8 mouse cellular contexts compared by ENCODE assay signal in the genomic region with DNA sequence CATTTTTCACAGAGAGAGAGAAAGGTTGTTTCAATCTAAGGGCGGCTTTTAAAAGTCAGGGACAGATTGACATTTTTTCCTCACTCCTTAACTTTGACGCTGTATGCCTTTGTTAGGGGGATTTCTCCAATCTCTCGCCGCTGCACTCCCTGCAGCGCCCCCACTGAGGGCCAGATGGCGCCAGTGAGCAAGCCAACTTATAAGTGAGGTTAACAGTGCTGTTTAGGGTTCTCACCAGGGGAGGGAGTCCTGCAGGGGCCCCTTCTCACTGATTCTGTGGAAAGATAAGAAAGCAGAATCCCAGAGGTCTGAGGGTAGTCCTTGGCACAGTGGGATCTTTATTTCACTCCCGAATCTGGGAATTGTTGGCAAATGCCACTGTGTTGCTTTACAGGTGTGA.
DNase-seq lines count a peak whose midpoint lies in the region; ATAC-seq and TF ChIP-seq lines count a peak whose summit lies in the region.

No protein-coding gene starts in this region.

- no peaks in the 10 kb centered on the region for H3K79me2 ChIP-seq in liver, adult 2 months (ENCODE audit: control insufficient read depth, insufficient read depth, low read length)

- H3K9me3 ChIP-seq in kidney, embryonic 14.5 days (ENCODE audit: control insufficient read depth, low read length): no peaks in the 10 kb centered on the region
- no peaks in the 10 kb centered on the region for H3K9me3 ChIP-seq in neural tube, embryonic 13.5 days

- TF ChIP-seq CTCF in liver, adult 2 months (IDR thresholded peaks at IDR 0.05; ENCODE audit: low read depth, low read length): peak; percentile 87

- 0 out of 2 replicates have a peak, but pooled peaks cover 2% of the 10 kb centered on the region for H3K27me3 ChIP-seq in kidney, embryonic 14.5 days (ENCODE audit: control insufficient read depth, insufficient read depth, low read length)
- H3K27me3 ChIP-seq in liver, adult 2 months (ENCODE audit: control insufficient read depth, insufficient read depth, low read length): peaks cover 3% of the 10 kb centered on the region; the same call in 1 of the 2 replicates
- H3K27me3 ChIP-seq in neural tube, embryonic 13.5 days: no peaks in the 10 kb centered on the region

- DNase-seq in 3T3-L1 (ENCODE audit: low read depth, low spot score): peak; percentile 58
- DNase-seq in NIH3T3 (ENCODE audit: low read depth): peak; percentile 75
- peak; percentile 30 for DNase-seq in cerebellum, adult 9-11 months
- peak; percentile 46 to 73 for DNase-seq in frontal cortex, postnatal 10 days (ENCODE audit: low spot score in 2 of 2)
- peak; percentile 2 for DNase-seq in liver, adult 2 months (ENCODE audit: extremely low read depth, low read depth, low spot score)
- no peak for DNase-seq in urinary bladder, postnatal 10 days (ENCODE audit: low spot score)

- no peak overlapping the region for H3K9ac ChIP-seq in kidney, embryonic 14.5 days (ENCODE audit: low read depth, low read length)
- H3K9ac ChIP-seq in liver, adult 2 months (ENCODE audit: low read depth, low read length): no peak overlapping the region
- H3K9ac ChIP-seq in neural tube, embryonic 13.5 days: 0 out of 2 replicates have a peak overlapping the region, but pooled peaks have one; percentile 47

- H3K4me3 ChIP-seq in kidney, embryonic 14.5 days (ENCODE audit: low read length): no peak overlapping the region
- no peak overlapping the region for H3K4me3 ChIP-seq in liver, adult 2 months (ENCODE audit: insufficient read depth, low read depth, low read length)
- peak overlapping the region; percentile 16; the same call in 1 of the 2 replicates for H3K4me3 ChIP-seq in neural tube, embryonic 13.5 days

- H3K36me3 ChIP-seq in kidney, embryonic 14.5 days (ENCODE audit: control insufficient read depth, insufficient read depth, low read length): no peaks in the 10 kb centered on the region
- no peaks in the 10 kb centered on the region for H3K36me3 ChIP-seq in liver, adult 2 months (ENCODE audit: control insufficient read depth, insufficient read depth, low read length)
- H3K36me3 ChIP-seq in neural tube, embryonic 13.5 days: no peaks in the 10 kb centered on the region

- H3K27ac ChIP-seq in kidney, embryonic 14.5 days (ENCODE audit: low read depth, low read length): no peak overlapping the region
- H3K27ac ChIP-seq in liver, adult 2 months (replicated peaks; ENCODE audit: insufficient read depth, low read depth, low read length): no peak overlapping the region
- H3K27ac ChIP-seq in neural tube, embryonic 13.5 days (replicated peaks): no peak overlapping the region

- no peaks in the 10 kb centered on the region for H3K4me1 ChIP-seq in kidney, embryonic 14.5 days (ENCODE audit: control insufficient read depth, insufficient read depth, low read length)
- H3K4me1 ChIP-seq in liver, adult 2 months (ENCODE audit: control insufficient read depth, insufficient read depth, low read length): no peaks in the 10 kb centered on the region
- H3K4me1 ChIP-seq in neural tube, embryonic 13.5 days (replicated peaks): peaks cover 19% of the 10 kb centered on the region

- no peak for TF ChIP-seq POLR2A in liver, adult 2 months (IDR thresholded peaks at IDR 0.05; ENCODE audit: extremely low read depth, insufficient read depth, low read length)

- peak; percentile 46; the same call in 1 of the 2 replicates for ATAC-seq in kidney, embryonic 14.5 days (ENCODE audit: low FRiP score, low TSS enrichment)
- ATAC-seq in neural tube, embryonic 13.5 days (ENCODE audit: low read depth): no peak

- no peak overlapping the region for H3K4me2 ChIP-seq in kidney, embryonic 14.5 days (replicated peaks; ENCODE audit: low read depth, low read length)
- H3K4me2 ChIP-seq in neural tube, embryonic 13.5 days: peak overlapping the region; percentile 48

- WGBS in kidney, embryonic 14.5 days: 9% methylated on average over 7 of the region's 7 CpGs
- 5% methylated on average over 7 of the region's 7 CpGs for WGBS in liver, adult 2 months
- WGBS in neural tube, embryonic 13.5 days: 6% methylated on average over 7 of the region's 7 CpGs
